Mouse (Mus musculus): ENCODE measurements around the gene Chst11. TPM values are rescaled to one million over a fixed set of nuclear protein-coding genes. Genes with fewer than 3 reads are reported as not detected.

Gene Chst11
- polyA plus RNA-seq, 1 experiment, result 9.6 TPM

- no peak for DNase-seq (ENCODE audit: low read depth)
Measured at GRCm38 (mm10) chr10:83076816-83077215, 91.5 kb downstream of the Chst11 start.

- no peak for DNase-seq (ENCODE audit: low read depth)
Measured at GRCm38 (mm10) chr10:83078723-83079122, 93.4 kb downstream of the Chst11 start.

GRCm38 (mm10) chr10:83079755-83080154, 94.5 kb downstream of the Chst11 start:
- DNase-seq (ENCODE audit: low read depth), result no peak

GRCm38 (mm10) chr10:83080275-83080741, 95.0 kb downstream of the Chst11 start:
- no peak for DNase-seq (ENCODE audit: low read depth)

- DNase-seq (ENCODE audit: low read depth), result no peak
Measured at GRCm38 (mm10) chr10:83080930-83081329, 95.6 kb downstream of the Chst11 start.

- no peak for DNase-seq (ENCODE audit: low read depth)
Measured at GRCm38 (mm10) chr10:83083946-83084345, 98.6 kb downstream of the Chst11 start.

GRCm38 (mm10) chr10:83088318-83088717, 103.0 kb downstream of the Chst11 start:
- DNase-seq (ENCODE audit: low read depth), result no peak

GRCm38 (mm10) chr10:83088826-83089225, 103.5 kb downstream of the Chst11 start:
- no peak for DNase-seq (ENCODE audit: low read depth)

- no peak for DNase-seq (ENCODE audit: low read depth)
Measured at GRCm38 (mm10) chr10:83090185-83090584, 104.9 kb downstream of the Chst11 start.

GRCm38 (mm10) chr10:83093705-83094104, 108.4 kb downstream of the Chst11 start:
- no peak for DNase-seq (ENCODE audit: low read depth)

GRCm38 (mm10) chr10:83094248-83094647, 109.0 kb downstream of the Chst11 start:
- DNase-seq (ENCODE audit: low read depth), result no peak

GRCm38 (mm10) chr10:83094821-83095725, 109.8 kb downstream of the Chst11 start:
- no peak for DNase-seq (ENCODE audit: low read depth)

- no peak for DNase-seq (ENCODE audit: low read depth)
Measured at GRCm38 (mm10) chr10:83096257-83096656, 111.0 kb downstream of the Chst11 start.

- DNase-seq (ENCODE audit: low read depth), result no peak
Measured at GRCm38 (mm10) chr10:83098940-83099339, 113.6 kb downstream of the Chst11 start.

GRCm38 (mm10) chr10:83099669-83100068, 114.4 kb downstream of the Chst11 start:
- no peak for DNase-seq (ENCODE audit: low read depth)

GRCm38 (mm10) chr10:83100890-83101289, 115.6 kb downstream of the Chst11 start:
- no peak for DNase-seq (ENCODE audit: low read depth)

- DNase-seq (ENCODE audit: low read depth), result no peak
Measured at GRCm38 (mm10) chr10:83101421-83102207, 116.3 kb downstream of the Chst11 start.

- DNase-seq (ENCODE audit: low read depth), result no peak
Measured at GRCm38 (mm10) chr10:83102745-83103144, 117.4 kb downstream of the Chst11 start.

GRCm38 (mm10) chr10:83104221-83104620, 118.9 kb downstream of the Chst11 start:
- DNase-seq (ENCODE audit: low read depth), result no peak

GRCm38 (mm10) chr10:83106152-83106746, 121.0 kb downstream of the Chst11 start:
- no peak for DNase-seq (ENCODE audit: low read depth)

GRCm38 (mm10) chr10:83107385-83107784, 122.1 kb downstream of the Chst11 start:
- DNase-seq (ENCODE audit: low read depth), result no peak
